Mouse (Mus musculus) megakaryocyte-erythroid progenitor cell, adult 5-6 weeks (primary cell): ENCODE results near the gene Hsh2d. TPM values are rescaled to one million over a fixed set of nuclear protein-coding genes. Genes with fewer than 3 reads are reported as not detected.

Experiments used
- ATAC-seq: replicated peaks from 2 replicates; pipeline ENCODE4 v1.8.0; 2016; ENCODE audit warnings: mild to moderate bottlenecking, inconsistent platforms; ENCODE audit not compliant: severe bottlenecking, poor library complexity, low FRiP score, low TSS enrichment
- total RNA-seq, 2 experiments: library from RNA; stranded (forward) in 1 of 2; stranded (reverse) in 1 of 2; fragments of 200-1000, 215-1000 nt in 1 of 2; fragments of >200 nt in 1 of 2; fragmentation: Nextera tagmentation in 1 of 2; gene quantifications; 2 replicates each; pipeline ENCODE4 v1.2.3; 2014 to 2017

Gene Hsh2d
- total RNA-seq, 2 experiments from 2014 or later: 0.89 to 18.8 TPM

DNA sequence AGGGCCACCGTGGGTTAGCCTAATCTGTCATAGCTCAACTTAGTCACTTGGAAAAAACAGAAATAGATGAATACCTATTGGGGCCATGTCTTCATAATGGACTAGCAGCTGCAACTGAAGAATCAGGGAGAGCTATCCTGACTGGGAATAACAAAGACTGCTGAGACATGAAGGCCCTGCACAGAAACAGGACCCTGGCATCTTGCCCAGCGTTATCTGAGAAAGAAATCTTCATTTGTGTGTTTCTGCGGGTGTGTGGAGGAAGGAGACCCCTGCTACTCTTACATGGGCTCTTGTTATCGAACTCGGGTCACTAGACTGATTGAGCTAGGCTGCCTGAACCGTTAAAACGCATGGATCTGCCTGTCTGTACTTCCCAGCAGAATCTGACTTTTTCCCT lies 51.5 kb downstream of the Hsh2d start:
- ATAC-seq: no peak

DNA sequence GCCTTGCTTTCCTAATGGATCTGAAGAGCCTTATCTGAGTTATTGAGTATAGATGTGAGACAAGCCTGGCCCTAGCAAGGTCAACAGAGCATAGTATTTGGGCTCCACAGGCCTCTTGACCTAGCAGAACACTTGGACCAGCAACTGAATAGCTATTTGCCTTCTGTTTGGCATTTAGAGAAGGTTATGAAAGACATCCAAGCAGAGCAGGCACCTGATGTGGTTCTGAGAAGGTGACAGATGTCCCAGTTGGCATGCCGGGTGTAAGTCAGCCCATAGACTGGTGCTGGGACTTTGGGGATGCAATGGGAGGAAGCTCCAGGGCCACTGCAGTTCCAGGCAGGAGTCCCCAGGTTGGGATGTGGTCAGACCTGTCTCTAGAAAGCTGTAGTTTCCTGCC lies 52.8 kb downstream of the Hsh2d start:
- ATAC-seq: no peak

DNA sequence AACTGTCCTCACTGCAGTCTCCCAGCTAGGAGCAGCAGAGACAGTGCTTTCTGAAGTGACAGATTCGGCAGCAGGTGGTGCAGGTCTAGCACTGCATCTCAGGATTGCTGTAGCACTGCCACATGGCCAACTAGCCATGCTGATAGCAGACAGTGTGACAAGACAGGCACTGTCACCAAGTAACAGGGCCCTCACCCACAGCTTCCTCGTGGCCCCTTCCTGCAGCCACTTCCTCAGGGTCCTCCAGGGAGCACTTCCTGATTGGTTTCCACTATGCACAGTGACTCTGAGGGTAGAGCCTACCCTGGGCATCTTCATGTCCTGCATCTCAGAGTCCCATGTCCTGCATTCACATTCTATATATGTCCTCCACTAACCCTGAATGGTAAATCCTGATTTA lies 55.2 kb downstream of the Hsh2d start:
- ATAC-seq: no peak

Other genes starting within 250 kb of the Hsh2d start
- gene Zfp961, start 238.6 kb upstream of the Hsh2d start, total RNA-seq (2014; fragmentation: Nextera tagmentation): 36.1 and 51.7 TPM in 2 replicates
- gene Zfp961, start 238.6 kb upstream of the Hsh2d start, total RNA-seq (2017): 31.0 and 33.9 TPM in 2 replicates
- gene Cyp4f18, start 180.0 kb upstream of the Hsh2d start, total RNA-seq (2014; fragmentation: Nextera tagmentation): 5.0 TPM in 1 of 2 replicates, not detected in the other
- gene Cyp4f18, start 180.0 kb upstream of the Hsh2d start, total RNA-seq (2017): not detected in 2 replicates
- not detected in 2 replicates for gene Olfr372, start 148.4 kb upstream of the Hsh2d start, total RNA-seq (2014; fragmentation: Nextera tagmentation)
- gene Olfr372, start 148.4 kb upstream of the Hsh2d start, total RNA-seq (2017): not detected in 2 replicates
- gene Olfr373, start 106.5 kb upstream of the Hsh2d start, total RNA-seq (2014; fragmentation: Nextera tagmentation): not detected in 2 replicates
- not detected in 2 replicates for gene Olfr373, start 106.5 kb upstream of the Hsh2d start, total RNA-seq (2017)
- not detected in 2 replicates for gene Olfr374, start 82.6 kb upstream of the Hsh2d start, total RNA-seq (2014; fragmentation: Nextera tagmentation)
- gene Olfr374, start 82.6 kb upstream of the Hsh2d start, total RNA-seq (2017): not detected in 2 replicates
- 10.4 and 13.4 TPM in 2 replicates for gene Tpm4, start 54.7 kb upstream of the Hsh2d start, total RNA-seq (2014; fragmentation: Nextera tagmentation)
- 5.9 and 15.5 TPM in 2 replicates for gene Tpm4, start 54.7 kb upstream of the Hsh2d start, total RNA-seq (2017)
- 23.8 and 49.8 TPM in 2 replicates for gene Rab8a, start 28.4 kb upstream of the Hsh2d start, total RNA-seq (2014; fragmentation: Nextera tagmentation)
- gene Rab8a, start 28.4 kb upstream of the Hsh2d start, total RNA-seq (2017): 298 and 374 TPM in 2 replicates
- not detected in 2 replicates for gene Cib3, start 23.2 kb downstream of the Hsh2d start, total RNA-seq (2014; fragmentation: Nextera tagmentation)
- gene Cib3, start 23.2 kb downstream of the Hsh2d start, total RNA-seq (2017): not detected in 2 replicates
- not detected in 2 replicates for gene Gm11034, start 24.0 kb downstream of the Hsh2d start, total RNA-seq (2014; fragmentation: Nextera tagmentation)
- gene Gm11034, start 24.0 kb downstream of the Hsh2d start, total RNA-seq (2017): not detected in 2 replicates
- 42.0 and 49.1 TPM in 2 replicates for gene Fam32a, start 30.1 kb downstream of the Hsh2d start, total RNA-seq (2014; fragmentation: Nextera tagmentation)
- gene Fam32a, start 30.1 kb downstream of the Hsh2d start, total RNA-seq (2017): 47.2 and 58.1 TPM in 2 replicates
- gene Ap1m1, start 50.4 kb downstream of the Hsh2d start, total RNA-seq (2014; fragmentation: Nextera tagmentation): 110 and 155 TPM in 2 replicates
- gene Ap1m1, start 50.4 kb downstream of the Hsh2d start, total RNA-seq (2017): 63.6 and 64.8 TPM in 2 replicates
- gene Gm10282, start 115.6 kb downstream of the Hsh2d start, total RNA-seq (2014; fragmentation: Nextera tagmentation): 6.8 and 12.5 TPM in 2 replicates
- 7.4 and 11.2 TPM in 2 replicates for gene Gm10282, start 115.6 kb downstream of the Hsh2d start, total RNA-seq (2017)
- 4.0 and 4.4 TPM in 2 replicates for gene Klf2, start 129.4 kb downstream of the Hsh2d start, total RNA-seq (2014; fragmentation: Nextera tagmentation)
- 2.3 and 5.1 TPM in 2 replicates for gene Klf2, start 129.4 kb downstream of the Hsh2d start, total RNA-seq (2017)
- gene Eps15l1, start 231.8 kb downstream of the Hsh2d start, total RNA-seq (2014; fragmentation: Nextera tagmentation): 83.6 and 114 TPM in 2 replicates
- gene Eps15l1, start 231.8 kb downstream of the Hsh2d start, total RNA-seq (2017): 28.8 and 37.5 TPM in 2 replicates